Mouse (Mus musculus): ENCODE results near the gene Hivep3. TPM values are rescaled to one million over a fixed set of nuclear protein-coding genes. Genes with fewer than 3 reads are reported as not detected.

Hivep3 gene
- total RNA-seq, 2 experiments from 2014 or later = 6.7 to 16.6 TPM

DNA sequence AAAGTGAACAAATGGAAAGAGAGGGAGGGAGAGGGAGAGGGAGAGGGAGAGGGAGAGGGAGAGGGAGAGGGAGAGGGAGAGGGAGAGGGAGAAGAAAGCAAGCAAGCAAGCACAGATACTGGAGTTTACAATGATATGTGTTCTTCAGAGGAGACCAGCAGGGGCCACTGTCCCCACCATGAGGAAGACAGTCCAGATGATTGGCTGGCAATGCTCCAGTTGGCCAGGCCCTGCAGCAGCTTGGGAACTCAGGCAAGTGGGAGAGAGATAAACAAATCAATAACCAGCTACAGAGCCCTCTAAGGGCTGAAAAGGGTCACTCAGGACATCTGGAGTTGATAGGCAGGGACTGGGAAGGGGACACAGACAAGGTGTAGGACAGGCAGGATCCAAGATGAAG lies 169.7 kb downstream of the Hivep3 start:
- ATAC-seq (ENCODE audit: poor library complexity, severe bottlenecking) = no peak

GRCm38 (mm10) chr4:119903806-119904205 lies 170.2 kb downstream of the Hivep3 start:
- no peak for ATAC-seq (ENCODE audit: poor library complexity, severe bottlenecking)

GRCm38 (mm10) chr4:119904296-119904695 lies 170.7 kb downstream of the Hivep3 start:
- ATAC-seq (ENCODE audit: poor library complexity, severe bottlenecking) = no peak

DNA sequence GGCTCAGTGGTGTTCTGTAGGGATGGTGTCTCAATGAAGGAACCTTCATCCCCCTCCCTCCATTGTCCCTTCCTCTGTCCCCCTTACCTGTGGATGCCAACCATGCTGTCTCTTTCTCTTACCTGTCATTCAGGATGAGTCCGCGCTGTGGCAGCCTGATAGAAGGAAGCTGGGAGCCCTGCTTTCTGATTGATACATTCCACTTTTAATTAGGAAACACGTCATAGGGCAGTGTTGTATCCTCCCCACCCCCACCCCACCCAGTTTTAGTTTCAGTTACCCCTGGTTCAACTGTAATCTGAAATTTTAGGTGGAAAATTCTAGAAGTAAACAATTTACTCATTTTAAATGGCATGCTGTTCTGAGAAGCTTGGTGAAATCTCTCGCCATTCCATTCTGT lies 173.5 kb downstream of the Hivep3 start:
- no peak for ATAC-seq (ENCODE audit: poor library complexity, severe bottlenecking)

GRCm38 (mm10) chr4:119911071-119911904 lies 177.7 kb downstream of the Hivep3 start:
- peak; percentile 38; the same call in 1 of the 2 replicates for ATAC-seq (ENCODE audit: poor library complexity, severe bottlenecking)

GRCm38 (mm10) chr4:119912216-119912615 lies 178.6 kb downstream of the Hivep3 start:
- peak; percentile 36 for ATAC-seq (ENCODE audit: poor library complexity, severe bottlenecking)

- no peak for ATAC-seq (ENCODE audit: poor library complexity, severe bottlenecking)
Measured at GRCm38 (mm10) chr4:119914194-119914593, 180.6 kb downstream of the Hivep3 start.

DNA sequence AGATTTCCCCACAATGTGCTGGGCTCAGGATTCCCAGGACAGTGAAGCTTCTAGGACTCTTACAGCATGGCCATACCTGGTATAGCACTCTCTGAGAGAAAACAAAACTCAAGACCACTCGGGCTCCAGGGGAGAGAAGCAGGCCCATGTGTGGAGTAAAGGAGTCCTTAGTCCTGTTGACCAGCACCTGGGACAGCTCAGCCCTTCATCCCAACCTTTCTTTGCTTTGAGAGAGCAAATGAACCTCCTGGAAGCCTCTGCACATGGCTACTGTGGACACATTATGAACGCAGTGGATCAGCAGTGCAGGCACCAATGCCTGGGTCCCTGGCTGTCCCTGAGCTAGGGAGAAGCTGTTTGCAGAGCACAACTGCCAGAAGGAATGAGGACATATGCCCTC lies 181.5 kb downstream of the Hivep3 start:
- ATAC-seq (ENCODE audit: poor library complexity, severe bottlenecking) = no peak

GRCm38 (mm10) chr4:119917502-119917901 lies 183.9 kb downstream of the Hivep3 start:
- ATAC-seq (ENCODE audit: poor library complexity, severe bottlenecking) = no peak

DNA sequence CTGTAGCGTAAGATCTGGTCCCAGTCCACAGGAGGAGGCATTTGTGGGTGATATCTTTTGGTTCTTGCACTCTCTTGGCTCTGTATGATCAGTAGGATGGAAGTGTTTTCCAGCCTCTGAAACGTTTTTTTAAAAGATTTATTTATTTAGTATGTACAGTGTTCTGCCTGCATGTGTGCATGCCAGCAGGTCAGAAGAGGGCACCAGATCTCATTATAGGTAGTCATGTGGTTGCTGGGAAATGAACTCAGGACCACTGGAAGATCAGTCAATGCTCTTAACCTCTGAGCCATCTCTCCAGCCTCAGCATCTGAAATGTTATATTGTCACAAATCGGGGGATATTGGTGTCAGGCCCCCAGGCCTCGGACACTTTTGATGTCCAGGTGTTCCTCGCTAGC lies 185.8 kb downstream of the Hivep3 start:
- no peak for ATAC-seq (ENCODE audit: poor library complexity, severe bottlenecking)

- ATAC-seq (ENCODE audit: poor library complexity, severe bottlenecking) = no peak
Measured at GRCm38 (mm10) chr4:119921022-119921717, 187.6 kb downstream of the Hivep3 start.

GRCm38 (mm10) chr4:119921723-119922266 lies 188.2 kb downstream of the Hivep3 start:
- no peak for ATAC-seq (ENCODE audit: poor library complexity, severe bottlenecking)

DNA sequence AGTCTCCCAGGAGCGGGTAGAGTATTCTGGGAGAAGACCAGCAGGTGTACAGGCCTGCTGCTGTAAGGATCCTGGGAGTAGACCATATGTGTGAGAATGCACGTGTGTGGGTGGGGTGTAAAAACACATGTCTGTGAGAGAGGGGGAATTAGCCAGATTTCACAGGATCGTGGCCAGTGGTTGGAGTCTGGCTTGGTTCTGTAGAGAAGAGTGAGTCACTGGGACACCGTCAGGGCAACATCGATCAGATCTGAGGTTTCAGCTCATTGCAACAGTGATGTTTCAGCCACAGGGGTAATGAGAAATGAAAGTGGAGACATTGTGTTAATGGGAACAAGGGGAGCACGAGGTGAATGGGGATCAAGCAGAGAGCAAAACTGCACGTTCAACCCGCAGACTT lies 189.4 kb downstream of the Hivep3 start:
- ATAC-seq (ENCODE audit: poor library complexity, severe bottlenecking) = peak; percentile 85

- ATAC-seq (ENCODE audit: poor library complexity, severe bottlenecking) = no peak
Measured at GRCm38 (mm10) chr4:119923410-119923809, 189.8 kb downstream of the Hivep3 start.

GRCm38 (mm10) chr4:119925052-119925451 lies 191.5 kb downstream of the Hivep3 start:
- no peak for ATAC-seq (ENCODE audit: poor library complexity, severe bottlenecking)

DNA sequence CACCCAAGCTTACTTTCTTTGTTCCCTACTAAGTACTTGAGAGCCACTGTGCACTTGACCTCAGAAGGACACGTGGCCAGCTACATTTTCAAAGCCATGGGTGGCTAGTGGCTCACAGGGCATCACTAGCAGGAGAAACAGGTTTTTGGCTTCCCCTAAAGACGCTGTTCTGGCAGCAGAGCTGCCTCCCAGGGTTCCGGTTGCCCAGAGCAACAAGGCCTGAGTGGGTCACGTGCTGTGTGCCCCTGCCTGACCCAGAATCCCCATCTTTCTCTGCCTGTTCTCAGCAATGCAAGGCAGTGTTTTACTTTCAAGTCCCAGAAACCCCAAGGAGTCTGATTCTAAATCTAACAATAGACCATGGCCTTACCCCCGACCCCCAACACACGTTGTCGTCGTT lies 198.3 kb downstream of the Hivep3 start:
- ATAC-seq (ENCODE audit: poor library complexity, severe bottlenecking) = no peak

DNA sequence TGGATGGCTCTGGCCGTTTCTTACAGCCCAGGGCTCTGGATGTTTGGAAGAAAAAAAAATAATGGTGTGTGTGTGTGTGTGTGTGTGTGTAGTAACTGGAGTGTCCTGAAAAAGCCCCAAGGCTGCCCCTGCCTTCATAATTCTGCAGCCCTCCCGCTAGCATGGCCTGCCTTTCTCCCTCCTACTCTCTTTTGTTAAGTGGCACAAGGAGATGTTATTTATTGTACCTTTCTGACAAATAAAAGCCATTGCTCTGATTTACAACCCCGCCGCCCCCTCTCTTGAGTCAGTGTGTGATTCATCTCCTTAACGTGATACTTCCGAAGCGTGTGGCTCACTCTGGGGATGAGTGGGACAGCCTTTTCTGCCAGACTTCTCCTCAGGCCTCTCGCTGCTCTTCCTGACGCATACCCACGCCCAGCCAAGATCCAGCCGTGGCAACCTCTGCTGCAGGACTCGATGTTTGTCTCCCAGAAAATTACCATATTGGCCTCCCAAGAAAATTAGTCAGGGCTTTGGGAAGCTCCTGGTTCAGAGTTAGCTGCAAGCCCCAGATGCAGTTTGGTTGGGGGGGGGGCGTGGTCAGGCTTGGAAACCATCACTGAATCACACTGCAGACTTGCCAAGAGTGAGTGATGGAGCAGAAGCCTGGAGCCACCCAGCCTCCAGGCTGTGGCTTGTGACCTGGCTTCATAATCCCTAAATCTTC lies 199.1 kb downstream of the Hivep3 start:
- no peak for ATAC-seq (ENCODE audit: poor library complexity, severe bottlenecking)

- ATAC-seq (ENCODE audit: poor library complexity, severe bottlenecking) = no peak
Measured at GRCm38 (mm10) chr4:119934901-119935300, 201.3 kb downstream of the Hivep3 start.

DNA sequence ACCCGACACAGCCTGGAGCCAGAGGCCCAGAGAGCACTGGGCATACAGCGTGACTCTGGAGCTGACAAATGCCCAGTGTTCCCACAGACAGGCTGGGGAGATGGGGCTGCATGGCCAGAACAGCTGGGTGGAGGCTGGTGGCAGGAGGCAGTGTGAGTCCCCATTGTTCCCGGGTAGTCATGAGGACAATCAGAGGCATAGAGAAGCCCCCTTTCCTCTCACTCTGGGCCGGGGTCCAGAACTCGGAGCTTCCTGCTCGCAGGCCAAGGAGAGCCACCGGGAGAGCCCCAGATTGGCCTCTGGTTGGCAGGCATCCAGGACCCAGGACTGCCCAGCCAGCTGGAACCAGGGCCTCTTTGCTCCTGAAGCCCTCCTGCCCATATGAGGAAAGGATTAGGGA lies 204.3 kb downstream of the Hivep3 start:
- no peak for ATAC-seq (ENCODE audit: poor library complexity, severe bottlenecking)

DNA sequence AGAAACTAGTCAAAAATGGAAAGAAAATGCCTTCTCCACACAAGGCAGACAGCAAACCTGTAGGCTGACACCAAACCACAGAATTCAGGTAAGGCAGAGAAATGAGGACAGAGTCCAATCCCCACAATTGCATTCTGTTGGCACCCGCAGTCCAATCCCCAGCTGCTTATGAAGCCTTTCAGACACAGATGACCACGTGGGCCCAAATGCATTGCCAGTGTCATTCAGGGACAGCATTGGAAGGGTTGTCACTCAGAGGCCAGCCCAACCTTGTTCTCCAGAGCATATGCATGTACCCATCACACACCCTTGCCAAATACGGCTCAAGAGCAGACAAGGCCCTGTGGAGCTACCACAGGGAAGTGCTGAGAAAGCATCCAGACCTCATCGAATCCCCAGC lies 204.9 kb downstream of the Hivep3 start:
- no peak for ATAC-seq (ENCODE audit: poor library complexity, severe bottlenecking)

DNA sequence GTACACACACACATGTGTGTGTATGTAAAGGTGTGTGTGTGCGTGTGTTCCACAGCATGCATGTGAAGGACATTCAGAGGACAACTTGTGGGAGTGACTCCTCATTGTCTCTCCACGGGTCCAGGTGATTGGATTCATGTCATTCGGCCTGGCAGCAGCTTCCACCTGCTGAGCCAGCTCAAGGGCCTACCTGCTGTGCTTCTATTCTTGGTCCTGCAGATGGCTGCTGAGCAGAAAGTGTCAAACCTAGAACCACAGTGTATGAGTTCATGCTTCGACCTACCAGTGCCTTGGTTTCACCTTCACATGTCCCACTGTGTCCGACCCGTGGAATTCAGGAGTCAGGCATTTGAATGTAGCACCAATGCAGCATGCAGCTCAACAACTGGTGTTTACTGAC lies 206.2 kb downstream of the Hivep3 start:
- ATAC-seq (ENCODE audit: poor library complexity, severe bottlenecking) = no peak
